Mouse (Mus musculus) brain, embryonic 14.5 days (tissue): ENCODE results near the gene Igsf11.

Experiments used
- CTCF ChIP-seq: fragments of 200-500 bp; IDR thresholded peaks from 2 replicates; pipeline ENCODE4 v1.5.1; 2012; ENCODE audit warnings: inconsistent platforms, mild to moderate bottlenecking, moderate library complexity, borderline replicate concordance; ENCODE audit not compliant: insufficient read depth, insufficient read length; ENCODE audit errors: extremely low read depth
- POLR2A ChIP-seq: fragments of 200-500 bp; IDR thresholded peaks from 2 replicates; pipeline ENCODE4 v1.6.1; 2012; ENCODE audit warnings: mild to moderate bottlenecking, inconsistent platforms, borderline replicate concordance; ENCODE audit not compliant: poor library complexity, insufficient read depth, insufficient read length, severe bottlenecking; ENCODE audit errors: extremely low read depth

DNA sequence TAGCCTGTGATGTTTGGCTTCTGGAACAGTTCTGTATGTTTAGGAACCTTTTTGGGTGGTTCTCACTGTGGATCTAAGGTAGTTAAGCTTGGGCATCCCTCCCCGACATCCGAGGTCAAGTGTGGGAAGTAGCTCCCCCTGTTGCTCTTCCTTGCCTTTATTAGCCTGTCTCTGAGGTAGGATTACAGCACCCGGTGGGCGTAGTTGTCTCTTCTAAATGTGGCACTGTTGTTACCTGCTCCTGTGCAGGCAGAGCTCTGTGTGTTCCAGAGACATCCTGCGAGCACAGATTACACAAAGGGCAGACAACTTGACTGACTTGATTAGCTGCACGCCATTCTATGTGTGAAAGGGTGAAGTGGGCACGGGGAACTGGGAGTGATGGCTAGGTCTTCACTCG, 68.1 kb downstream of the Igsf11 start:
- no peak for TF ChIP-seq CTCF
- no peak for TF ChIP-seq POLR2A
